7 mouse cellular contexts compared by ENCODE assay signal in genomic region chr5:33393803-33394202, GRCm38 (mm10). TPM values are rescaled to one million over a fixed set of nuclear protein-coding genes. Genes with fewer than 3 reads are reported as not detected.
A peak's percentile ranks its signal among the peaks of the same experiment; 100 is the strongest.
DNase-seq lines count a peak whose midpoint lies in the region; ATAC-seq lines count a peak whose summit lies in the region.

No protein-coding gene starts in this region.

- ATAC-seq in megakaryocyte-erythroid progenitor cell, adult 5-6 weeks (replicated peaks; ENCODE audit: low FRiP score, low TSS enrichment, poor library complexity, severe bottlenecking) = peak; percentile 93

- DNase-seq in WW6 (ENCODE audit: low read depth, low spot score) = peak; percentile 38
- peak; percentile 87 to 88 for DNase-seq in cerebellum, postnatal 14 days
- DNase-seq in frontal cortex, postnatal 25 days (ENCODE audit: low spot score in 2 of 2) = peak; percentile 71 to 78
- peak; percentile 64 for DNase-seq in hindlimb bud, embryonic 11.5 days (ENCODE audit: extremely low spot score, low read depth, low spot score)
- DNase-seq in left cerebral cortex, adult 8-10 months (ENCODE audit: low spot score in 2 of 2) = peak; percentile 66 to 68
- DNase-seq in right cerebral cortex, postnatal 25 days = peak; percentile 72

RNA-seq across cellular contexts. Expression of gene Uvssa, which starts 15.5 kb away (rescaled TPM):
- 1 to 10 TPM; 7.2 to 8.5 (median 8.0) TPM for total RNA-seq in left cerebral cortex, adult 8-10 months (2022)
- 9.5 and 13.2 TPM in 2 replicates for total RNA-seq in megakaryocyte-erythroid progenitor cell, adult 5-6 weeks (2014; fragmentation: Nextera tagmentation)
- 4.9 and 6.2 TPM in 2 replicates for total RNA-seq in megakaryocyte-erythroid progenitor cell, adult 5-6 weeks (2017)

RNA-seq across cellular contexts. Expression of gene Nkx1-1, which starts 40.0 kb away (rescaled TPM):
- total RNA-seq in left cerebral cortex, adult 8-10 months (2022) = not detected
- not detected in 2 replicates for total RNA-seq in megakaryocyte-erythroid progenitor cell, adult 5-6 weeks (2014; fragmentation: Nextera tagmentation)
- total RNA-seq in megakaryocyte-erythroid progenitor cell, adult 5-6 weeks (2017) = not detected in 2 replicates

RNA-seq across cellular contexts. Expression of gene Maea, which starts 58.5 kb away (rescaled TPM):
- total RNA-seq in left cerebral cortex, adult 8-10 months (2022) = 100 to 1,000 TPM in 1 of 4 experiments, 10 to 100 TPM in 3; 91.7 to 104 (median 98.1) TPM
- 60.4 and 69.2 TPM in 2 replicates for total RNA-seq in megakaryocyte-erythroid progenitor cell, adult 5-6 weeks (2014; fragmentation: Nextera tagmentation)
- 218 and 226 TPM in 2 replicates for total RNA-seq in megakaryocyte-erythroid progenitor cell, adult 5-6 weeks (2017)

Comparison
In these comparisons a context has a peak if more than half of its experiments do, and no peak if none do; other contexts are left out.
1. Peak in every context shown above with its lines: DNase-seq and ATAC-seq.